Mouse (Mus musculus) fat pad, adult 2 months (tissue): ENCODE data around the gene Gm17359.

Source experiments
- DNase-seq: peaks from one replicate; pipeline ENCODE4 v3.0.0-alpha.2; 2011; ENCODE audit warnings: low read depth, low spot score; ENCODE audit errors: extremely low read depth

Gm17359 gene

GRCm38 (mm10) chr3:79342961-79343735, 6.7 kb downstream of the Gm17359 start:
- DNase-seq: no peak

GRCm38 (mm10) chr3:79349311-79349710, 12.8 kb downstream of the Gm17359 start:
- DNase-seq: no peak

- DNase-seq: no peak
These were observed 22.3 kb downstream of the Gm17359 start for GRCm38 (mm10) chr3:79358721-79359120.

GRCm38 (mm10) chr3:79360317-79361101, 24.0 kb downstream of the Gm17359 start:
- no peak for DNase-seq

- no peak for DNase-seq
These were observed 29.6 kb downstream of the Gm17359 start for GRCm38 (mm10) chr3:79366098-79366497.

- no peak for DNase-seq
These were observed 31.8 kb downstream of the Gm17359 start for GRCm38 (mm10) chr3:79368306-79368705.

- no peak for DNase-seq
These were observed 34.0 kb downstream of the Gm17359 start for GRCm38 (mm10) chr3:79370385-79370929.

GRCm38 (mm10) chr3:79371506-79372195, 35.2 kb downstream of the Gm17359 start:
- DNase-seq: no peak

GRCm38 (mm10) chr3:79373930-79374329, 37.5 kb downstream of the Gm17359 start:
- DNase-seq: no peak

GRCm38 (mm10) chr3:79378086-79378485, 41.6 kb downstream of the Gm17359 start:
- DNase-seq: no peak

- DNase-seq: no peak
These were observed 42.9 kb downstream of the Gm17359 start for GRCm38 (mm10) chr3:79379255-79379836.

- no peak for DNase-seq
These were observed 43.6 kb downstream of the Gm17359 start for GRCm38 (mm10) chr3:79379873-79380595.

GRCm38 (mm10) chr3:79381398-79381797, 44.9 kb downstream of the Gm17359 start:
- DNase-seq: no peak

GRCm38 (mm10) chr3:79385434-79386029, 49.1 kb downstream of the Gm17359 start:
- no peak for DNase-seq

- DNase-seq: no peak
These were observed 52.6 kb downstream of the Gm17359 start for GRCm38 (mm10) chr3:79389081-79389480.

GRCm38 (mm10) chr3:79400552-79400951, 64.1 kb downstream of the Gm17359 start:
- no peak for DNase-seq

- DNase-seq: no peak
These were observed 65.6 kb downstream of the Gm17359 start for GRCm38 (mm10) chr3:79402056-79402455.

- DNase-seq: no peak
These were observed 72.1 kb downstream of the Gm17359 start for GRCm38 (mm10) chr3:79408546-79408945.

GRCm38 (mm10) chr3:79409927-79410628, 73.6 kb downstream of the Gm17359 start:
- no peak for DNase-seq
